Mouse (Mus musculus): ENCODE measurements around the gene St5.

Gene St5

GRCm38 (mm10) chr7:109536451-109536946 is 166.9 kb downstream of the St5 start:
- in situ Hi-C loops (cut with MboI; ENCODE audit: low sequenced_read_pairs): no loop called here

GRCm38 (mm10) chr7:109534921-109535320 is 168.5 kb downstream of the St5 start:
- in situ Hi-C loops (cut with MboI; ENCODE audit: low sequenced_read_pairs): no loop called here

GRCm38 (mm10) chr7:109533888-109534287 is 169.5 kb downstream of the St5 start:
- in situ Hi-C loops (cut with MboI; ENCODE audit: low sequenced_read_pairs): no loop called here

GRCm38 (mm10) chr7:109533129-109533528 is 170.3 kb downstream of the St5 start:
- in situ Hi-C loops (cut with MboI; ENCODE audit: low sequenced_read_pairs): no loop called here

- in situ Hi-C loops (cut with MboI; ENCODE audit: low sequenced_read_pairs): no loop called here
These were observed 170.7 kb downstream of the St5 start for GRCm38 (mm10) chr7:109532691-109533090.

- in situ Hi-C loops (cut with MboI; ENCODE audit: low sequenced_read_pairs): no loop called here
These were observed 171.9 kb downstream of the St5 start for GRCm38 (mm10) chr7:109531501-109531900.

GRCm38 (mm10) chr7:109529741-109530140 is 173.7 kb downstream of the St5 start:
- in situ Hi-C loops (cut with MboI; ENCODE audit: low sequenced_read_pairs): loop anchor here (10.0 kb wide), 1 partner anchor 85 kb away; no protein-coding TSS in a partner anchor

GRCm38 (mm10) chr7:109528356-109528755 is 175.0 kb downstream of the St5 start:
- in situ Hi-C loops (cut with MboI; ENCODE audit: low sequenced_read_pairs): loop anchor here (10.0 kb wide), 1 partner anchor 86 kb away; no protein-coding TSS in a partner anchor

- in situ Hi-C loops (cut with MboI; ENCODE audit: low sequenced_read_pairs): loop anchor here (10.0 kb wide), 1 partner anchor 87 kb away; no protein-coding TSS in a partner anchor
These were observed 175.9 kb downstream of the St5 start for GRCm38 (mm10) chr7:109527536-109527935.

- in situ Hi-C loops (cut with MboI; ENCODE audit: low sequenced_read_pairs): loop anchor here (10.0 kb wide), 1 partner anchor 89 kb away; no protein-coding TSS in a partner anchor
These were observed 177.4 kb downstream of the St5 start for GRCm38 (mm10) chr7:109525740-109526663.

- in situ Hi-C loops (cut with MboI; ENCODE audit: low sequenced_read_pairs): loop anchor here (10.0 kb wide), 1 partner anchor 90 kb away; no protein-coding TSS in a partner anchor
These were observed 178.6 kb downstream of the St5 start for GRCm38 (mm10) chr7:109524763-109525162.

- in situ Hi-C loops (cut with MboI; ENCODE audit: low sequenced_read_pairs): loop anchor here (10.0 kb wide), 1 partner anchor 90 kb away; no protein-coding TSS in a partner anchor
These were observed 179.0 kb downstream of the St5 start for GRCm38 (mm10) chr7:109524442-109524744.

GRCm38 (mm10) chr7:109523741-109524441 is 179.5 kb downstream of the St5 start:
- in situ Hi-C loops (cut with MboI; ENCODE audit: low sequenced_read_pairs): loop anchor here (10.0 kb wide), 1 partner anchor 91 kb away; no protein-coding TSS in a partner anchor

- in situ Hi-C loops (cut with MboI; ENCODE audit: low sequenced_read_pairs): loop anchor here (10.0 kb wide), 1 partner anchor 91 kb away; no protein-coding TSS in a partner anchor
These were observed 180.1 kb downstream of the St5 start for GRCm38 (mm10) chr7:109523304-109523703.

- in situ Hi-C loops (cut with MboI; ENCODE audit: low sequenced_read_pairs): loop anchor here (10.0 kb wide), 1 partner anchor 93 kb away; no protein-coding TSS in a partner anchor
These were observed 181.3 kb downstream of the St5 start for GRCm38 (mm10) chr7:109522084-109522483.

GRCm38 (mm10) chr7:109519936-109520335 is 183.5 kb downstream of the St5 start:
- in situ Hi-C loops (cut with MboI; ENCODE audit: low sequenced_read_pairs): loop anchor here (10.0 kb wide), 1 partner anchor 95 kb away; no protein-coding TSS in a partner anchor

GRCm38 (mm10) chr7:109518838-109519696 is 184.3 kb downstream of the St5 start, which contains the start of gene Rpl27a:
Gene Rpl27a, plus strand, starts transcription at chr7:109519147.
- in situ Hi-C loops (cut with MboI; ENCODE audit: low sequenced_read_pairs): no loop called here

- in situ Hi-C loops (cut with MboI; ENCODE audit: low sequenced_read_pairs): no loop called here
These were observed 185.2 kb downstream of the St5 start for GRCm38 (mm10) chr7:109518036-109518681.

- in situ Hi-C loops (cut with MboI; ENCODE audit: low sequenced_read_pairs): no loop called here
These were observed 186.9 kb downstream of the St5 start for GRCm38 (mm10) chr7:109516500-109516899.

- in situ Hi-C loops (cut with MboI; ENCODE audit: low sequenced_read_pairs): no loop called here
These were observed 191.6 kb downstream of the St5 start for GRCm38 (mm10) chr7:109511838-109512237.

All from CH12F3 (cell line).